Mouse (Mus musculus): ENCODE measurements at regions not wholly inside any gene's neighbourhood (a gene's known extent, or its start where the extent isn't known, plus 50 kb on each side); places are given as distances from the start of the nearest gene placed in this dataset.

DNA sequence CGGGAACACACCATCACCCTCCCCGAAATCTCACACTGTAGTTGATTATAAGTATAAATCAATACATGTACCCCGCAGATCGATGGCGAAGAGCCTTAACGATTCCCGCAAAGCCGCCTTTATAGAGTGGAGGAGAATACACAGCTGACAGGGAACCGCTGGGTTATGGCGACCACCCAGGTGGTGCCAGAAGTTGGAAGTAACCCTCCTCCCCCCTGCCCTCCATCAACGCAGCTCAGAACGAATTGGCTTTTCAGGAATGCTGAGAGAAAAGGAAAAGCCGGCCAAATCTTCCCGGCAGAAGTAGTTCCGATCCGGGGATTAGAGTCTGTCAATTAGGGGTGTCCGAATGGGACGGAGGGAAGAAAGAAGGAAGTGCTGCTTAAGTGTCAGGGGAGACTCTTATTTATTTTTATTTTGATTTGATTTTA is 75.6 kb upstream of the Hmga2 start:
- peak; percentile 13 for DNase-seq

DNA sequence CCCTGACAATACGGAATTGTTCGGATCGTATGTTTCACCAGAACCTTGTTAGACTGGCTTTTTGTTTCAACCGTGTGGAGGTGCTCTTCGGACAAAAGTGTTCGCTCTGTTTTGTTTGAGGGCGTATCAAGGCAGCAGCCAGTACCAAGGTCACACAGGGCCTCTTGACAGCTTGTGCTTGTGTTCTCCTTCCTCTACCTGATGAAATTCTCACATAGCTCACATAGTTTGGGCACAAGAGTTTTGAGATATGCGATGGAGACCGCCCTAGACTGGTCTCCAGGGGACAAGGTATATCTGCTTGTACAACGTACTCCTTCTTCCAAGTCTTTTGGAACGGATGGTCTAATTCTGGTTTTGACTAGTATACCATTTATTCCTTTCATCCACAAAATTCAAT is 70.9 kb upstream of the Hmga2 start:
- DNase-seq: no peak

DNA sequence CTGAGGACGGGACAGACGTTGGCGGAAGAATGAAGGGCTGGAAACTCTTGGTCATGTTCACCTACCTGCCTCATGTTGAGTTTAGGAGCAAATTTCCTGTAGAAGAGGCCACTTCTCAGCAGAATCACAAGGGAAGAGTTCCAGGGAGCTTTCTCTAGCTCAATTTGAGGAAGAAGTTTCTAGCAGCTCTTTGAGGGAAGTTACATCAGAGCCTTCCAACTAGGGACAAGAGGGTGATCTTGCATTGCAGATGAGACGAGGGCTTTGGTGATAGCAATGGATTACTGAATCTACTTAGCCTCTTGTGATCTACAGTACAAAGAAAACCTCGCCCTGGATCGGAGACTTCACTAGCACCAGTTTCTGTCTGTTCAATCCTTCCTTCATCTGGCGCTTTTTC is 65.3 kb upstream of the Hmga2 start:
- no peak for DNase-seq

DNA sequence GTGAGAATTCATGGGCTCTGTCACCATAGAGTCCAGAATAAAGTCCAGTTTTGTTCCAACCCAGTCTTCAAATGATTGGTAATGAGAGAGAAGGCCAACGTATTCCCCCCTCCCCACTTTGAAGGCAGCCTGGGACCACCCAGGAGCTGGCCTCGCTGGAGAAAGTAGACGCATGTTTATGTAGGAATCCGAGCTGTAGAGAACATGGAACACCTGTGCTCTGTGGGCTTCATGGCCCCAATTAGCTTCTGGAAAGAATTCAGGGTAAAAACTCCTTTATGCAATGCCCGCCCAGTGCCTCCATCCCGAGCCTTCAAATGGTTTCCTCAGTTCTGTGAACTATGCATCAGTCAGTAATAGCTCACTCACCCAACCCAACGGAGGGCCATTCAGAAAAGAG is 62.3 kb upstream of the Hmga2 start:
- DNase-seq: no peak

DNA sequence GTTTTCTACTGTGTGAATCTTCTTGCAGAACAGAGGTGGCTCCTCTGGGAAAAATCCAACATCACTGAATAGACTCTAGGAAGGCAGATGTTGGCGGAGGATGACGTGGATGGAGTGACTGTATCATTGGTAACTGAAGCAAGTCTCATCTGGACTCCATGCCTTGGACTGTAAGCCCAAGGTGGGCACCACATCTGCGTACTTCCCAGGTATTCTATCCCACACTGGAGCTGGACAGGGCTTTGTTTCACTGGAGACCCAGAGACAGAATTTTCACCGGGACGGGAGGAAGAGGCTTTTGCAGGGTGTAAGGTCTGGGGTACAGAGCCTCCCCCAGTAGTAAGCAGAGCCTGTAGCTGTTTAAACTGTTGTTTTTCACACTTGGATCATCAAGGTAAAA is 52.1 kb upstream of the Hmga2 start:
- no peak for DNase-seq

DNA sequence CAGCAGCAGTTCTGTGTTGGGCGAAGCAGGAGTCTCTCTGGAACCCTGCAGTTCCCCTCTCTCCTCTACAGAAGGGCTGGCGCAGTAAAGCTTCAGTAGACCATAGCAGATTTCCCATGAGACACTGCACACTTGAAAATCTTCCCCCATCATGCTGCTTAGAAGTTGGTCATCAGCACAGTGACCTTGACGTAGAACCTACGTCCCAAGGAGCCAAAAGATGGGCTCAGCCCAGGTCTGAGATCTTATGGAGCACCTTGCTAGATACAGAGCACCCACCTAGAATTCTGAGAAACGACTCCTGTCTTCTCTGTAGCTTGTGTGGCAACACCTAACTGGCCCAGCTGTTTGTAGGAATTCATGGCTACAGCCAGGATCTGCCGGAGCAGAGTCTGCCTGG is 51.7 kb upstream of the Hmga2 start:
- DNase-seq: no peak

DNA sequence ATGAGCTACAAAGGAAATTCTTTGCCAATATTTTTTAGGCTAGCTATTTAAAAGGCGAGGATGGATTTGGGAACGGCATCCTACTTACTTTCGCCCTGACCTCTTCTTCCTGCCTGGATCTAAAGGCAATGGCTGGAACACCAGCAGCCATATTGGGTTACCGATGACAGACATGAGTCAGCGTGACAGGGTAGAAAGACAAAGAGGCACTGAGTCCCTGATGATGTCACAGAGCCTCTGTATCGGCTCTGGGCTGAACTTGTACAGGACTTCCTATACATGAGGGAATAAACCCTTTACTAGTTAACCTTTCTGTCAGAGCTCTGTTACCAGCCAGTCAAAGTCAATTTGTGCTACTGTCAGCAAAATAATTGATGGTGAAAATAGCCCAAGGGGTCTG is 50.7 kb upstream of the Hmga2 start:
- DNase-seq: no peak

All from kidney, postnatal 10 days (tissue).